In genomic region chr11:106481651-106482050, GRCm38 (mm10) we compare ENCODE assay signal across 20 mouse cellular contexts. TPM values are rescaled to one million over a fixed set of nuclear protein-coding genes. Genes with fewer than 3 reads are reported as not detected.
DNase-seq lines count a peak whose midpoint lies in the region; TF ChIP-seq lines count a peak whose summit lies in the region.
"Had no signal": no experiment of that assay in that cellular context is flagged by ENCODE, and none has a peak within 500 bp of the region (broad histone marks: within the 10 kb centered on the region; RNA-seq: fewer than 3 reads in every experiment).

No protein-coding gene starts in this region.

- H3K79me2 ChIP-seq in MEL (ENCODE audit: control insufficient read depth, insufficient read depth, low read length, poor library complexity) (peaks cover 11% of the 10 kb centered on the region), macrophage (ENCODE audit: inconsistent target) (peaks cover 100% of the 10 kb centered on the region)

- 25% methylated on average over 4 of the region's 4 CpGs for WGBS in macrophage (ENCODE audit: missing documents)

- no peaks in the 10 kb centered on the region for H3K27me3 ChIP-seq in MEL (ENCODE audit: control insufficient read depth in 1 of 2, insufficient read depth in 2 of 2, low read length in 2 of 2)
- H3K27me3 ChIP-seq: embryonic facial prominence, embryonic 15.5 days; heart, embryonic 13.5 days; limb, embryonic 13.5 days; liver, embryonic 12.5 days had no signal

- H3K4me3 ChIP-seq in MEL (ENCODE audit: control insufficient read depth in 1 of 2, insufficient read depth in 1 of 2, low read depth in 2 of 2, low read length in 2 of 2) (no peak overlapping the region), macrophage (ENCODE audit: inconsistent target) (no peak overlapping the region)
- H3K4me3 ChIP-seq: embryonic facial prominence, embryonic 15.5 days; heart, embryonic 13.5 days; limb, embryonic 13.5 days; liver, embryonic 12.5 days had no signal

- peaks cover 0 to 41% of the 10 kb centered on the region in 2 experiments; a peak in 2 of 4 replicates for H3K36me3 ChIP-seq in MEL (ENCODE audit: control insufficient read depth in 1 of 2, insufficient read depth in 2 of 2, low read length in 2 of 2)
- H3K36me3 ChIP-seq in macrophage (ENCODE audit: inconsistent target), result no peaks in the 10 kb centered on the region
- H3K36me3 ChIP-seq: embryonic facial prominence, embryonic 15.5 days; heart, embryonic 13.5 days; limb, embryonic 13.5 days; liver, embryonic 12.5 days had no signal

- TF ChIP-seq RAD21 in MEL (IDR thresholded peaks at IDR 0.05; ENCODE audit: low read depth, low read length), result no peak

- no peak overlapping the region for H3K9ac ChIP-seq in MEL (ENCODE audit: control insufficient read depth, low read depth, low read length, poor library complexity, severe bottlenecking)
- H3K9ac ChIP-seq: embryonic facial prominence, embryonic 15.5 days; heart, embryonic 13.5 days; limb, embryonic 13.5 days; liver, embryonic 12.5 days; lung, embryonic 14.5 days had no signal

- TF ChIP-seq POLR2A in MEL (IDR thresholded peaks at IDR 0.05; ENCODE audit: control insufficient read depth in 1 of 2, insufficient read depth in 1 of 2, low read depth in 1 of 2, low read length in 2 of 2, poor library complexity in 1 of 2), result no peak

- peaks cover 18% of the 10 kb centered on the region in 2 experiments for H3K4me1 ChIP-seq in MEL (ENCODE audit: control insufficient read depth in 1 of 2, insufficient read depth in 2 of 2, low read length in 2 of 2)

- TF ChIP-seq EP300 in MEL (IDR thresholded peaks at IDR 0.05; ENCODE audit: low read depth in 1 of 2, low read length in 2 of 2), result peak; percentile 63 to 72

- no peak overlapping the region for H3K27ac ChIP-seq in MEL (ENCODE audit: control insufficient read depth, low read depth, low read length)
- H3K27ac ChIP-seq in macrophage, result 0 out of 2 replicates have a peak overlapping the region, but pooled peaks have one; percentile 1
- H3K27ac ChIP-seq: embryonic facial prominence, embryonic 15.5 days; heart, embryonic 13.5 days; hindbrain, postnatal 0 days; limb, embryonic 13.5 days; liver, embryonic 12.5 days had no signal

- intact Hi-C loops in gastrocnemius, postnatal 14 days (cut with DNase I; ENCODE audit: low total_unique reads), result no loop called here

- H3K9me3 ChIP-seq in MEL (replicated peaks; ENCODE audit: insufficient read depth, low read length), result no peaks in the 10 kb centered on the region
- H3K9me3 ChIP-seq: embryonic facial prominence, embryonic 15.5 days; heart, embryonic 13.5 days; limb, embryonic 13.5 days; liver, embryonic 12.5 days had no signal

- peak; percentile 30 for DNase-seq in thymus, postnatal 4 days
- no peak for DNase-seq in thymus, postnatal 36 days
- DNase-seq in MEL (ENCODE audit: low read depth, low spot score), result peak; percentile 60
- no peak for DNase-seq in layer of hippocampus, postnatal 14 days (ENCODE audit: low spot score in 2 of 2)
- DNase-seq in gastrocnemius, postnatal 14 days, result no peak
- no peak for DNase-seq in urinary bladder, postnatal 10 days (ENCODE audit: low spot score)
- DNase-seq: cerebellum, adult 11 months; cerebellum, adult 9-11 months; gastrocnemius, postnatal 10 days; heart, adult 18-20 months; heart, postnatal 14 days; kidney, postnatal 4 days; lung, embryonic 14.5 days; thymus, adult 2 months had no signal

- no peak for TF ChIP-seq CTCF in MEL (IDR thresholded peaks at IDR 0.05 in 2 of 3, conservative IDR thresholded peaks at IDR 0.05 in 1 of 3; ENCODE audit: control insufficient read depth in 1 of 3, insufficient read depth in 1 of 3, low read depth in 2 of 3, low read length in 3 of 3, poor library complexity in 1 of 3, severe bottlenecking in 1 of 3)

TF ChIP-seq in MEL, 35 proteins besides CTCF, POLR2A, EP300 and RAD21:
- TF ChIP-seq ETS1 (IDR thresholded peaks at IDR 0.05; ENCODE audit: low read depth, low read length) (peak; percentile 56; the same call in 1 of the 2 replicates), TAL1 (IDR thresholded peaks at IDR 0.05; ENCODE audit: low read length) (peak; percentile 38), MEF2A (IDR thresholded peaks at IDR 0.05; ENCODE audit: extremely low read depth, insufficient replicate concordance, low read depth, low read length, poor library complexity, severe bottlenecking) (no peak), E2F4 (IDR thresholded peaks at IDR 0.05; ENCODE audit: borderline replicate concordance, low read depth, low read length) (no peak), TCF12 (IDR thresholded peaks at IDR 0.05; ENCODE audit: low read depth, low read length) (peak; percentile 82), ZMIZ1 (IDR thresholded peaks at IDR 0.05; ENCODE audit: low read depth, low read length) (no peak), RCOR1 (IDR thresholded peaks at IDR 0.05; ENCODE audit: low read depth, low read length) (peak; percentile 97), SIN3A (IDR thresholded peaks at IDR 0.05; ENCODE audit: low read length) (peak; percentile 50; the same call in 1 of the 2 replicates), CHD2 (IDR thresholded peaks at IDR 0.05; ENCODE audit: low read length) (no peak), ZC3H11A (IDR thresholded peaks at IDR 0.05; ENCODE audit: low read depth, low read length) (no peak), ZNF384 (IDR thresholded peaks at IDR 0.05; ENCODE audit: low read depth, low read length) (no peak), USF1 (IDR thresholded peaks at IDR 0.05; ENCODE audit: low read depth, low read length) (no peak), GATA1 (IDR thresholded peaks at IDR 0.05; ENCODE audit: low read depth, low read length) (peak; percentile 67), NELFE (IDR thresholded peaks at IDR 0.05; ENCODE audit: low read depth, low read length) (no peak), TBP (IDR thresholded peaks at IDR 0.05; ENCODE audit: low read depth, low read length) (no peak), ZKSCAN1 (IDR thresholded peaks at IDR 0.05; ENCODE audit: low read depth, low read length) (no peak)

RNA-seq across cellular contexts. Expression of gene Ern1, which starts 6.0 kb away (rescaled TPM):
- 4.3 and 4.8 TPM in 2 replicates for total RNA-seq in MEL (2012; rRNA removed)
- 1 to 10 TPM in 1 of 2 experiments, not detected in 1; 5.7 TPM for polyA plus RNA-seq in MEL (2012; ENCODE audit: insufficient read depth in 1 of 2, insufficient read length in 2 of 2, low read depth in 1 of 2, low replicate concordance in 2 of 2, missing spikeins in 1 of 2)
- total RNA-seq in macrophage (2018; cell fraction: chromatin; rRNA removed), result 100 to 1,000 TPM; 107 to 506 (median 204) TPM
- total RNA-seq in macrophage (2018; cell fraction: cytosol; rRNA removed), result 10 to 100 TPM; 25.3 to 66.2 (median 31.2) TPM
- total RNA-seq in macrophage (2018; cell fraction: nucleus; rRNA removed), result 100 to 1,000 TPM in 24 of 26 experiments, 10 to 100 TPM in 2; 74.2 to 310 (median 147) TPM
- 17.0 to 28.6 TPM (median 18.0 TPM) in 3 replicates for polyA plus RNA-seq in macrophage (2018)
- 10 to 100 TPM in 1 of 2 experiments, 1 to 10 TPM in 1; 9.2 to 10.2 TPM for total RNA-seq in layer of hippocampus, postnatal 14 days (2021)
- total RNA-seq in gastrocnemius, postnatal 14 days (2021), result 1 to 10 TPM; 4.9 to 5.9 TPM

Comparison
In these comparisons a context has a peak if more than half of its experiments do, and no peak if none do; other contexts are left out.
1. DNase-seq: peak in thymus, postnatal 4 days (single experiment) and MEL (single experiment); none in thymus, postnatal 36 days (0 of 2), layer of hippocampus, postnatal 14 days (0 of 2), gastrocnemius, postnatal 14 days (single experiment) and urinary bladder, postnatal 10 days (single experiment).